In genomic region chr11:68385921-68386588, GRCm38 (mm10) we compare ENCODE assay signal across 8 mouse cellular contexts. TPM values are rescaled to one million over a fixed set of nuclear protein-coding genes. Genes with fewer than 3 reads are reported as not detected.
DNase-seq lines count a peak whose midpoint lies in the region; ATAC-seq and TF ChIP-seq lines count a peak whose summit lies in the region.

No protein-coding gene starts in this region.

- peak overlapping the region; percentile 70 for H3K4me3 ChIP-seq in ES-Bruce4 (ENCODE audit: low read depth, low read length)
- peak overlapping the region; percentile 53 for H3K4me3 ChIP-seq in embryonic fibroblast, embryonic 13.5 days (ENCODE audit: insufficient read depth, low read length)
- H3K4me3 ChIP-seq in hindbrain, embryonic 13.5 days, result peak overlapping the region; percentile 62
- peak overlapping the region; percentile 29 to 55; a peak in 3 of 4 replicates for H3K4me3 ChIP-seq in liver, embryonic 14.5 days (ENCODE audit: insufficient read depth in 1 of 2, low read depth in 2 of 2, low read length in 2 of 2)

- no peak for TF ChIP-seq EP300 in ES-Bruce4 (IDR thresholded peaks at IDR 0.05; ENCODE audit: insufficient read depth, low read depth, low read length)
- no peak for TF ChIP-seq EP300 in liver, embryonic 14.5 days (IDR thresholded peaks at IDR 0.05; ENCODE audit: low read depth)

- H3K27ac ChIP-seq in ES-Bruce4 (ENCODE audit: insufficient read depth, low read length), result 0 out of 2 replicates have a peak overlapping the region, but pooled peaks have one; percentile 13
- no peak overlapping the region for H3K27ac ChIP-seq in embryonic fibroblast, embryonic 13.5 days (ENCODE audit: insufficient read depth, low read length)
- H3K27ac ChIP-seq in hindbrain, embryonic 13.5 days, result peak overlapping the region; percentile 87
- no peak overlapping the region for H3K27ac ChIP-seq in liver, embryonic 14.5 days

- TF ChIP-seq CTCF in ES-Bruce4 (IDR thresholded peaks at IDR 0.05; ENCODE audit: low read depth, low read length), result no peak
- TF ChIP-seq CTCF in embryonic fibroblast, embryonic 13.5 days (IDR thresholded peaks at IDR 0.05; ENCODE audit: borderline replicate concordance, insufficient read depth, low read length), result no peak
- no peak for TF ChIP-seq CTCF in liver, embryonic 14.5 days (IDR thresholded peaks at IDR 0.05; ENCODE audit: low read depth)

- peak overlapping the region; percentile 92 for H3K4me2 ChIP-seq in hindbrain, embryonic 13.5 days
- H3K4me2 ChIP-seq in liver, embryonic 14.5 days (ENCODE audit: low read depth), result peak overlapping the region; percentile 53

- under 1% methylated on average over 59 of the region's 68 CpGs for WGBS in hindbrain, embryonic 13.5 days
- WGBS in liver, embryonic 14.5 days (ENCODE audit: insufficient replicate concordance), result under 1% methylated on average over 67 of the region's 68 CpGs

- peaks cover 3% of the 10 kb centered on the region for H3K4me1 ChIP-seq in ES-Bruce4 (ENCODE audit: control insufficient read depth, insufficient read depth, low read length)
- no peaks in the 10 kb centered on the region for H3K4me1 ChIP-seq in embryonic fibroblast, embryonic 13.5 days (ENCODE audit: control insufficient read depth, insufficient read depth, low read length)
- H3K4me1 ChIP-seq in hindbrain, embryonic 13.5 days (replicated peaks), result peaks cover 68% of the 10 kb centered on the region
- H3K4me1 ChIP-seq in liver, embryonic 14.5 days (replicated peaks; ENCODE audit: control insufficient read depth in 2 of 2, insufficient read depth in 2 of 2, low read length in 1 of 2), result no peaks in the 10 kb centered on the region

- peak overlapping the region; percentile 90 for H3K9ac ChIP-seq in ES-Bruce4 (ENCODE audit: low read depth, poor library complexity, severe bottlenecking)
- peak overlapping the region; percentile 82 for H3K9ac ChIP-seq in hindbrain, embryonic 13.5 days
- H3K9ac ChIP-seq in liver, embryonic 14.5 days (replicated peaks), result no peak overlapping the region

- TF ChIP-seq POLR2A in ES-Bruce4 (IDR thresholded peaks at IDR 0.05; ENCODE audit: insufficient read depth, low read length), result no peak
- TF ChIP-seq POLR2A in embryonic fibroblast, embryonic 13.5 days (IDR thresholded peaks at IDR 0.05; ENCODE audit: low read depth, low read length), result no peak

- H3K27me3 ChIP-seq in ES-Bruce4 (ENCODE audit: control insufficient read depth, insufficient read depth, low read length, poor library complexity, severe bottlenecking), result peaks cover 18% of the 10 kb centered on the region
- peaks cover 91% of the 10 kb centered on the region for H3K27me3 ChIP-seq in hindbrain, embryonic 13.5 days
- peaks cover 85% of the 10 kb centered on the region for H3K27me3 ChIP-seq in liver, embryonic 14.5 days (ENCODE audit: control insufficient read depth, insufficient read depth, low read length)

- DNase-seq in cerebellum, postnatal 36 days, result peak; percentile 20 to 27
- no peak for DNase-seq in cerebellum, adult 11-12 months
- no peak for DNase-seq in liver, embryonic 14.5 days (ENCODE audit: low read depth in 3 of 3, low spot score in 3 of 3)
- peak; percentile 59 for DNase-seq in retina, postnatal 1 day

- peak; percentile 34 for ATAC-seq in hindbrain, embryonic 13.5 days (ENCODE audit: low FRiP score)
- no peak for ATAC-seq in liver, embryonic 14.5 days (ENCODE audit: insufficient read depth)
- ATAC-seq in inflammation-experienced regulatory T-cells, adult 6 months, result no peak

- H3K36me3 ChIP-seq in ES-Bruce4 (ENCODE audit: control insufficient read depth, insufficient read depth, low read length, poor library complexity, severe bottlenecking), result no peaks in the 10 kb centered on the region; the same call in 1 of the 2 replicates
- H3K36me3 ChIP-seq in hindbrain, embryonic 13.5 days, result no peaks in the 10 kb centered on the region
- no peaks in the 10 kb centered on the region for H3K36me3 ChIP-seq in liver, embryonic 14.5 days (replicated peaks; ENCODE audit: control insufficient read depth, insufficient read depth, low read depth)

- no peaks in the 10 kb centered on the region for H3K9me3 ChIP-seq in ES-Bruce4 (replicated peaks; ENCODE audit: control insufficient read depth, insufficient read depth, low read length, poor library complexity, severe bottlenecking)
- no peaks in the 10 kb centered on the region for H3K9me3 ChIP-seq in hindbrain, embryonic 13.5 days
- no peaks in the 10 kb centered on the region for H3K9me3 ChIP-seq in liver, embryonic 14.5 days (ENCODE audit: control insufficient read depth, low read length)

RNA-seq across cellular contexts. Expression of gene Ntn1, which starts 14.6 kb away (rescaled TPM):
- polyA plus RNA-seq in ES-Bruce4 (2011; ENCODE audit: insufficient read depth, insufficient read length, low read depth, missing spikeins), result 22.3 and 22.6 TPM in 2 replicates
- polyA plus RNA-seq in embryonic fibroblast, embryonic 13.5 days (2011; ENCODE audit: insufficient read length, low read depth, missing spikeins), result 3.7 and 6.1 TPM in 2 replicates
- 22.3 and 26.4 TPM in 2 replicates for polyA plus RNA-seq in hindbrain, embryonic 13.5 days (2015; fragmentation: Nextera tagmentation; extraction: Ambion mirVana)
- 0.15 and 0.23 TPM in 2 replicates for polyA plus RNA-seq in liver, embryonic 14.5 days (2012; rRNA removed)
- polyA plus RNA-seq in liver, embryonic 14.5 days (2014; fragmentation: Nextera tagmentation; extraction: Ambion mirVana), result 0.06 TPM in 1 of 2 replicates, not detected in the other
- under 1 TPM; 0.13 to 0.31 (median 0.18) TPM for polyA plus RNA-seq in inflammation-experienced regulatory T-cells, adult 6 months (2017; shearing (Covaris generic))

RNA-seq across cellular contexts. Expression of gene Pik3r5, which starts 45.9 kb away (rescaled TPM):
- polyA plus RNA-seq in ES-Bruce4 (2011; ENCODE audit: insufficient read depth, insufficient read length, low read depth, missing spikeins), result 1.7 and 1.8 TPM in 2 replicates
- polyA plus RNA-seq in embryonic fibroblast, embryonic 13.5 days (2011; ENCODE audit: insufficient read length, low read depth, missing spikeins), result 0.86 and 1.3 TPM in 2 replicates
- 0.62 and 0.97 TPM in 2 replicates for polyA plus RNA-seq in hindbrain, embryonic 13.5 days (2015; fragmentation: Nextera tagmentation; extraction: Ambion mirVana)
- 0.66 and 0.76 TPM in 2 replicates for polyA plus RNA-seq in liver, embryonic 14.5 days (2012; rRNA removed)
- polyA plus RNA-seq in liver, embryonic 14.5 days (2014; fragmentation: Nextera tagmentation; extraction: Ambion mirVana), result 0.38 and 0.46 TPM in 2 replicates
- polyA plus RNA-seq in inflammation-experienced regulatory T-cells, adult 6 months (2017; shearing (Covaris generic)), result 10 to 100 TPM; 18.4 to 24.9 (median 20.6) TPM

Comparison
In these comparisons a context has a peak if more than half of its experiments do, and no peak if none do; other contexts are left out.
1. DNase-seq: peak in cerebellum, postnatal 36 days (2 of 2) and retina, postnatal 1 day (single experiment); none in cerebellum, adult 11-12 months (single experiment) and liver, embryonic 14.5 days (0 of 3).
2. H3K27ac ChIP-seq: peak in ES-Bruce4 (single experiment) and hindbrain, embryonic 13.5 days (single experiment); none in embryonic fibroblast, embryonic 13.5 days (single experiment) and liver, embryonic 14.5 days (single experiment).
3. Peak in every context shown above with its lines, with median percentiles within 50 percentile points of each other: H3K4me3 ChIP-seq.